Mouse (Mus musculus) embryonic fibroblast, embryonic 13.5 days (primary cell): ENCODE measurements around the gene Gpr82. TPM values are rescaled to one million over a fixed set of nuclear protein-coding genes. Genes with fewer than 3 reads are reported as not detected.

ENCODE experiments used
- H3K27ac ChIP-seq: 2 replicates; pipeline ENCODE4 v1.5.1; 2012; ENCODE audit warnings: low read length, control low read depth, inconsistent platforms; ENCODE audit not compliant: insufficient read depth
- H3K4me1 ChIP-seq: 2 replicates; pipeline ENCODE4 v1.6.1; 2011; ENCODE audit warnings: low read length; ENCODE audit not compliant: control insufficient read depth, insufficient read depth
- H3K4me3 ChIP-seq: 2 replicates; pipeline ENCODE4 v1.5.1; 2011; ENCODE audit warnings: mild to moderate bottlenecking, control low read depth, low read length; ENCODE audit not compliant: insufficient read depth
- CTCF ChIP-seq: IDR thresholded peaks from 2 replicates; pipeline ENCODE4 v1.5.1; 2011; ENCODE audit warnings: mild to moderate bottlenecking, control low read depth, low read length, moderate library complexity, borderline replicate concordance; ENCODE audit not compliant: insufficient read depth
- POLR2A ChIP-seq: IDR thresholded peaks from 2 replicates; pipeline ENCODE4 v1.6.1; 2011; ENCODE audit warnings: low read depth, mild to moderate bottlenecking, control low read depth, low read length, moderate library complexity
- polyA plus RNA-seq: library from polyadenylated mRNA; stranded (reverse); fragments of >200 nt; gene quantifications from 2 replicates; pipeline ENCODE4 v1.2.4, GENCODE M21; 2011; ENCODE audit warnings: low read depth; ENCODE audit not compliant: missing spikeins, insufficient read length

Gene Gpr82
- not detected in 2 replicates for polyA plus RNA-seq

GRCm38 (mm10) chrX:13661063-13661462 lies at the start of gene Gpr82:
TSS of gene Gpr82 (plus strand) at chrX:13661363.
- Histone ChIP-seq H3K27ac (no peak within 1 kb of the TSS), H3K4me3 (no peak within 1 kb of the TSS), H3K4me1 (no peaks in the 10 kb centered on the region)
- TF ChIP-seq POLR2A (no peak), CTCF (no peak)

- no peak overlapping the region for H3K27ac ChIP-seq
- no peaks in the 10 kb centered on the region for H3K4me1 ChIP-seq
- TF ChIP-seq CTCF (no peak), POLR2A (no peak)
- no peak overlapping the region for H3K4me3 ChIP-seq
These were observed 49.0 kb upstream of the Gpr82 start for GRCm38 (mm10) chrX:13612115-13612514.

- TF ChIP-seq CTCF (no peak), POLR2A (no peak)
- Histone ChIP-seq H3K4me3 (no peak overlapping the region), H3K27ac (no peak overlapping the region), H3K4me1 (no peaks in the 10 kb centered on the region)
These were observed 44.4 kb upstream of the Gpr82 start for GRCm38 (mm10) chrX:13616726-13617125.

- Histone ChIP-seq H3K4me1 (no peaks in the 10 kb centered on the region), H3K4me3 (no peak overlapping the region), H3K27ac (no peak overlapping the region)
- TF ChIP-seq CTCF (no peak), POLR2A (no peak)
These were observed 43.9 kb upstream of the Gpr82 start for GRCm38 (mm10) chrX:13617294-13617693.

GRCm38 (mm10) chrX:13618476-13618875 lies 42.7 kb upstream of the Gpr82 start:
- Histone ChIP-seq H3K4me3 (no peak overlapping the region), H3K4me1 (no peaks in the 10 kb centered on the region), H3K27ac (no peak overlapping the region)
- TF ChIP-seq CTCF (no peak), POLR2A (no peak)

GRCm38 (mm10) chrX:13621473-13621872 lies 39.7 kb upstream of the Gpr82 start:
- TF ChIP-seq POLR2A (no peak), CTCF (no peak)
- H3K4me3 ChIP-seq = no peak overlapping the region
- no peaks in the 10 kb centered on the region for H3K4me1 ChIP-seq
- H3K27ac ChIP-seq = no peak overlapping the region

GRCm38 (mm10) chrX:13622654-13623053 lies 38.5 kb upstream of the Gpr82 start:
- H3K4me3 ChIP-seq = no peak overlapping the region
- TF ChIP-seq CTCF = no peak
- no peak for TF ChIP-seq POLR2A
- no peak overlapping the region for H3K27ac ChIP-seq
- H3K4me1 ChIP-seq = no peaks in the 10 kb centered on the region

- Histone ChIP-seq H3K4me3 (no peak within 1 kb of the TSS), H3K4me1 (no peaks in the 10 kb centered on the region; the same call in 1 of the 2 replicates), H3K27ac (no peak within 1 kb of the TSS)
- TF ChIP-seq POLR2A = no peak
- TF ChIP-seq CTCF = no peak
These were observed 29.4 kb upstream of the Gpr82 start, which contains the start of gene Gpr34 for GRCm38 (mm10) chrX:13631599-13632283. TSS of gene Gpr34 (plus strand) at chrX:13632089.

- Histone ChIP-seq H3K27ac (no peak overlapping the region), H3K4me1 (no peaks in the 10 kb centered on the region; the same call in 1 of the 2 replicates), H3K4me3 (no peak overlapping the region)
- TF ChIP-seq CTCF (no peak), POLR2A (no peak)
These were observed 24.8 kb upstream of the Gpr82 start for GRCm38 (mm10) chrX:13636398-13636797.

GRCm38 (mm10) chrX:13638894-13639293 lies 22.3 kb upstream of the Gpr82 start:
- TF ChIP-seq CTCF (no peak), POLR2A (no peak)
- Histone ChIP-seq H3K4me3 (no peak overlapping the region), H3K4me1 (no peaks in the 10 kb centered on the region; the same call in 1 of the 2 replicates), H3K27ac (no peak overlapping the region)

GRCm38 (mm10) chrX:13651889-13652288 lies 9.3 kb upstream of the Gpr82 start:
- H3K4me3 ChIP-seq = no peak overlapping the region
- H3K4me1 ChIP-seq = no peaks in the 10 kb centered on the region; the same call in 1 of the 2 replicates
- no peak overlapping the region for H3K27ac ChIP-seq
- no peak for TF ChIP-seq POLR2A
- TF ChIP-seq CTCF = no peak
